Mouse (Mus musculus) hindbrain, embryonic 10.5 days (tissue): ENCODE data around the gene Rabep1. TPM values are rescaled to one million over a fixed set of nuclear protein-coding genes. Genes with fewer than 3 reads are reported as not detected.

Experiments
- DNase-seq: peaks from one replicate; pipeline ENCODE4 v3.0.0-alpha.2; 2017; ENCODE audit warnings: low spot score
- H3K27ac ChIP-seq: fragments of 300-500 bp; sonication (generic); 2 replicates; pipeline ENCODE4 v1.5.1; 2016; ENCODE audit warnings: mild to moderate bottlenecking, moderate library complexity
- H3K27me3 ChIP-seq: fragments of 300-500 bp; sonication (generic); 2 replicates; pipeline ENCODE4 v1.6.1; 2016; ENCODE audit warnings: mild to moderate bottlenecking; ENCODE audit not compliant: poor library complexity, insufficient read depth, severe bottlenecking
- H3K36me3 ChIP-seq: fragments of 300-500 bp; sonication (generic); 2 replicates; pipeline ENCODE4 v1.6.1; 2016; ENCODE audit warnings: mild to moderate bottlenecking, moderate library complexity
- H3K4me1 ChIP-seq: fragments of 300-500 bp; sonication (generic); replicated peaks from 2 replicates; pipeline ENCODE4 v1.6.1; 2016; ENCODE audit warnings: mild to moderate bottlenecking
- H3K4me3 ChIP-seq: fragments of 300-500 bp; sonication (generic); 2 replicates; pipeline ENCODE4 v1.5.1; 2016; ENCODE audit warnings: mild to moderate bottlenecking, moderate library complexity
- H3K9me3 ChIP-seq: fragments of 300-500 bp; sonication (generic); 2 replicates; pipeline ENCODE4 v1.6.1; 2016; ENCODE audit warnings: mild to moderate bottlenecking, moderate library complexity
- WGBS: fragments of 180-500 bp; shearing (Covaris S2); methylation state at CpG from one replicate; pipeline ENCODE4 v1.1.7; 2016; 5-methylcytosine and 5-hydroxymethylcytosine counted together
- polyA plus RNA-seq: library from polyadenylated mRNA; unstranded; fragments of >200 nt; fragmentation: Nextera tagmentation; extraction: Ambion mirVana; gene quantifications from 2 replicates; pipeline ENCODE4 v1.2.1, GENCODE M21; 2016

Rabep1 gene
- polyA plus RNA-seq, 1 experiment from 2014 or later: 32.5 TPM

DNA sequence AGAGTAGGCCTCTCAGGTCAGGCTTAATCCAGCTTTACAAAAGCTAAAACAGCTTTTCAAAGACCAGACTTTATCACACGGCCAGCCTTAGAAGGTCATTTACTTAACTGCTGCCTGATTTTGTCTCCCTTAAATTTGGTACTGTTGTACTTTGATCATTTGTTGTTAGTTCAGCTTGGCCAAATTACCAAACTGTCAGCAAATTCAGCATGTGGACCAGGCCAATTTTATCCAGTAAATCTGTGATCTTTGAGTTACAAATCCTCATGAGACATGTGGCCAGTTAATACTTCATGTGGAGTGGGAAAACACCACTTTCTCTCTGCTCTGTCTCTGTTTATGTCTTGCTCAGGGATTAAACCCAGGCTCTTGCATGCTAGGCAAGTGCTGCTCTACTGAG is 128.0 kb downstream of the Rabep1 start:
- H3K9me3 ChIP-seq: no peaks in the 10 kb centered on the region
- H3K27ac ChIP-seq: no peak overlapping the region
- peaks cover 58% of the 10 kb centered on the region for H3K36me3 ChIP-seq
- no peaks in the 10 kb centered on the region for H3K27me3 ChIP-seq
- no peak overlapping the region for H3K4me3 ChIP-seq
- H3K4me1 ChIP-seq: peaks cover 22% of the 10 kb centered on the region
- 82% methylated on average over 1 of the region's 1 CpGs for WGBS
- DNase-seq: no peak

DNA sequence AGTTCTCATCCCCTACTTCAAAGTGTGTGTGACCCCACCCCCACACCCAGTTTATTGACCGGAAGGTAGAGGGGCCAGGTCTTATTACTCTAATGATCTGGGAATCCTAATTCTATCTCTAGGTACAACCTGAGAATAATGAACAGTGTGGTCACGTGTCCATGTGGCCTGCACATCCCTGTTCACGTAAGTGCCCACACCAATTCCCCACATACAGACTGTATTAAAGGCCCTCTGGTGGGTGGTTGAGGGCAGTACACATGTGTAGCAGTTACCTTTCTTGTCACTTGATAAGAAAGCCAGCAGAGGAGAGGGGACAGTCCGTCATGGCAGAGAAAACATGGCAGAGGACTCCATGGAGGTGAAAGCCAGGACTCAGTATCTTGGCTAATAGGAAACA is 129.4 kb downstream of the Rabep1 start:
- H3K4me1 ChIP-seq: peaks cover 11% of the 10 kb centered on the region
- H3K27ac ChIP-seq: no peak overlapping the region
- H3K27me3 ChIP-seq: no peaks in the 10 kb centered on the region
- no peaks in the 10 kb centered on the region for H3K9me3 ChIP-seq
- peak; percentile 12 for DNase-seq
- H3K4me3 ChIP-seq: no peak overlapping the region
- 80% methylated on average over 4 of the region's 4 CpGs for WGBS
- peaks cover 69% of the 10 kb centered on the region for H3K36me3 ChIP-seq

DNA sequence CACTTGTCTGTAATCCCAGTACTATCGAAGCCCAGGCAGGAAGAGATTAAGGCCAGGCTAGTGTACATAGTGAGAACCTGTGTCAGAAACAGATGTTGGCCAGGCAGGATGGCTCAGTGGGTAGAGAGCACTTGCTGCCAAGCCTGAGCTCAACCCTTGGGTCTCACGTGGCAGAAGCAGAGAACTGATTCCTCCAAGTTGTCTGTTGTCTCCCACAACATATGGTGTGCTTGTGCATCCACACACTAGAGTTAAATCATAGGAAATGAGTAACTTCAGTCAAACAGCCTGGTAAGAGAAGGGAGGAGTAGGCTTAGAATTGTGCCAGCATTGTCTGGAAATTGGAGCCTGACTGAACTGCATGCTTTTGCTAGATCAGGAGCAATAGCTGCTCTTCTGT is 130.6 kb downstream of the Rabep1 start:
- peaks cover 81% of the 10 kb centered on the region for H3K36me3 ChIP-seq
- WGBS: 82% methylated on average over 2 of the region's 2 CpGs
- H3K4me1 ChIP-seq: peaks cover 8% of the 10 kb centered on the region
- H3K4me3 ChIP-seq: no peak overlapping the region
- no peaks in the 10 kb centered on the region for H3K9me3 ChIP-seq
- H3K27ac ChIP-seq: no peak overlapping the region
- no peak for DNase-seq
- no peaks in the 10 kb centered on the region for H3K27me3 ChIP-seq

GRCm38 (mm10) chr11:70977293-70977692 is 132.7 kb downstream of the Rabep1 start:
- DNase-seq: no peak
- H3K27me3 ChIP-seq: no peaks in the 10 kb centered on the region
- no peak overlapping the region for H3K4me3 ChIP-seq
- H3K36me3 ChIP-seq: peaks cover 93% of the 10 kb centered on the region
- peaks cover 13% of the 10 kb centered on the region for H3K4me1 ChIP-seq
- 88% methylated on average over 6 of the region's 6 CpGs for WGBS
- H3K9me3 ChIP-seq: no peaks in the 10 kb centered on the region
- H3K27ac ChIP-seq: no peak overlapping the region

DNA sequence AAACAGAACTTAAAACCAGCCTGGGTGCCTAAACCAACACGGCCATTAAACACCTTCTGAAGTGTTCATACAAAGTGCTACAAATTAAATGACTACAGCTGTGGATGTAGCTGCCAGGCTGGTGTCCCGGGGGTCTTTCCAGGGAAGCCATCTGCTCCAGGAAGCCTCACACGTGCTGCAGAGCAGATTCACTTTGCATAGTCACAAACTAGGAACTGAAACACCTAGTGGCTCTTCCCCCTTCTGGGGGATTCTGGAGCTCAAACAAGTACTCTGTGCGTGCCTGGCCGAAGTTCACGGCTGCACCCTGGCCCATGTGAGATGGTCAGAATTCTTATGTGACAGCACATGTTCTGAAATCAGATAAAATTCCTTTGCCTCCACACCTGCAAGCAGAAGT is 135.7 kb downstream of the Rabep1 start:
- DNase-seq: no peak
- H3K4me3 ChIP-seq: no peak overlapping the region
- H3K27me3 ChIP-seq: no peaks in the 10 kb centered on the region
- H3K4me1 ChIP-seq: peaks cover 13% of the 10 kb centered on the region
- 89% methylated on average over 6 of the region's 6 CpGs for WGBS
- H3K36me3 ChIP-seq: peaks cover 77% of the 10 kb centered on the region
- no peaks in the 10 kb centered on the region for H3K9me3 ChIP-seq
- H3K27ac ChIP-seq: no peak overlapping the region

GRCm38 (mm10) chr11:70980751-70981510 is 136.4 kb downstream of the Rabep1 start:
- H3K36me3 ChIP-seq: peaks cover 77% of the 10 kb centered on the region
- peak overlapping the region; percentile 75 for H3K4me3 ChIP-seq
- H3K4me1 ChIP-seq: peaks cover 13% of the 10 kb centered on the region
- no peak overlapping the region for H3K27ac ChIP-seq
- DNase-seq: no peak
- H3K9me3 ChIP-seq: no peaks in the 10 kb centered on the region
- 93% methylated on average over 14 of the region's 14 CpGs for WGBS
- no peaks in the 10 kb centered on the region for H3K27me3 ChIP-seq

DNA sequence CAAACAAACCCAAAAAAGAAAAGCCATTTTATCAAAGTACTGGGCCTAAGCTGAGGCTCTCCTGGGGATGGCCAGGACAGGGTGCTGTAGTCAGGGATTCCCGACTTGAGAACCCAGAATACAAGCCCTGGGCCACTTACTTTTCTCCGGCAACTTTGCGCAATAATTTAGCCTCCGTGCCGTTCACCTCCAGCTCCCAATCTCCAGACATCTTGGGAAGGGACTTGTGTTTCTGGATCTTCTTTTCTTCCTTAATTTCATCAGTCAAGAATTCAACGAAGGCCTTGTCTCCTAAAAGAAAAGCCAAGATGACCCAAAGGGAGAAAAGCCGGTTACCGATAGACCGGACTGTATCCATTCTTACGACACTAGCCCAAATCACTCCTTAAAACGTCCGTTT is 137.5 kb downstream of the Rabep1 start:
- no peaks in the 10 kb centered on the region for H3K27me3 ChIP-seq
- H3K4me3 ChIP-seq: peak overlapping the region; percentile 75
- H3K4me1 ChIP-seq: peaks cover 13% of the 10 kb centered on the region
- H3K36me3 ChIP-seq: peaks cover 77% of the 10 kb centered on the region
- WGBS: 15% methylated on average over 12 of the region's 12 CpGs
- peak overlapping the region; percentile 88 for H3K27ac ChIP-seq
- no peaks in the 10 kb centered on the region for H3K9me3 ChIP-seq
- no peak for DNase-seq

DNA sequence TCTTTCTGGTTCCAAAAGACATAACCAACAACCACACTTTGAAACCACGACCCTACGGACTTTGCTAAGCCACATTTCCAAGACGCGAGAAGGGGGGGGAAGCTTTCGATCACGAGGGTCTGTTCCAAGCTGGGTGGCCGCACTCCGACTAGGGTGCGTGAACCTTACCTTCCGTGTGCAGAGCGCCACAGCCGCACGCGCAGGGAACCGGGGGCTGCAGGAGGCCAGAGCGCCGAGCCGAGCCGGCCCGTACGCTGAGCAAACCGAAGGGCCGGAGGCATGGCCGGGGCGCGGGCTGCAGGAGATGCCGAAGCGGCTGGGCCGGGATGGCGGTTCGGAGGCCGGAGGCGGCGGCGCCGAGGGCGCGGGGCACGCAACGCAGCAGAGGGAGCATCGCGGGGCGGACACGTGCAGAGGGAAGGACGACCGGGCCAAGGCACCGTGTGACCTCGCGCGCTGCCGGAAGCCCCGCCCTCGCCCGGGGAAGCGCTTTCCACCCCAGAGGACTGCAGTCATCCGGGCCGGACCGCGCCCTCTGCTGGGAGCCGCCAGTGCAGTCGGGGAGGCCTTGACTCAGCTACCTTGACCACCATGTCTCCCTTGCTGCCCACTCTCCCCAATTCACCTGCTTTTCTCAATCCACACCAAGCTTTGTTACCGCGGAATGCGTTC is 138.1 kb downstream of the Rabep1 start, which contains the start of gene C1qbp:
C1qbp (minus strand) TSS at position 470 of the 672 bp plus-strand sequence.
- H3K27ac ChIP-seq: peak within 1 kb of the TSS; percentile 88
- H3K4me3 ChIP-seq: peak within 1 kb of the TSS; percentile 75
- WGBS: 1% methylated on average over 64 of the region's 64 CpGs
- DNase-seq: peak; percentile 91
- peaks cover 13% of the 10 kb centered on the region for H3K4me1 ChIP-seq
- no peaks in the 10 kb centered on the region for H3K27me3 ChIP-seq
- H3K36me3 ChIP-seq: peaks cover 77% of the 10 kb centered on the region
- no peaks in the 10 kb centered on the region for H3K9me3 ChIP-seq

Other genes with a start within 250 kb of the Rabep1 start
- gene 4930544D05Rik, start 228.9 kb upstream of the Rabep1 start, polyA plus RNA-seq: not detected in 2 replicates
- not detected in 2 replicates for gene Chrne, start 225.6 kb upstream of the Rabep1 start, polyA plus RNA-seq
- 0.34 and 0.80 TPM in 2 replicates for gene Gp1ba, start 205.7 kb upstream of the Rabep1 start, polyA plus RNA-seq
- 90.6 and 97.1 TPM in 2 replicates for gene Rnf167, start 197.5 kb upstream of the Rabep1 start, polyA plus RNA-seq
- 144 and 155 TPM in 2 replicates for gene Slc25a11, start 197.3 kb upstream of the Rabep1 start, polyA plus RNA-seq
- gene Pfn1, start 190.1 kb upstream of the Rabep1 start, polyA plus RNA-seq: 1,872 and 1,874 TPM in 2 replicates
- gene Eno3, start 187.6 kb upstream of the Rabep1 start, polyA plus RNA-seq: 39.3 and 53.3 TPM in 2 replicates
- gene Spag7, start 175.4 kb upstream of the Rabep1 start, polyA plus RNA-seq: 185 and 191 TPM in 2 replicates
- 10.8 and 11.8 TPM in 2 replicates for gene Camta2, start 156.7 kb upstream of the Rabep1 start, polyA plus RNA-seq
- gene Inca1, start 144.6 kb upstream of the Rabep1 start, polyA plus RNA-seq: 0.90 and 1.1 TPM in 2 replicates
- 1.7 and 2.1 TPM in 2 replicates for gene Kif1c, start 144.2 kb upstream of the Rabep1 start, polyA plus RNA-seq
- 7.2 and 8.1 TPM in 2 replicates for gene Zfp3, start 80.6 kb upstream of the Rabep1 start, polyA plus RNA-seq
- gene Scimp, start 32.2 kb upstream of the Rabep1 start, polyA plus RNA-seq: not detected in 2 replicates
- 132 and 148 TPM in 2 replicates for gene Nup88, start 125.2 kb downstream of the Rabep1 start, polyA plus RNA-seq
- gene Rpain, start 125.4 kb downstream of the Rabep1 start, polyA plus RNA-seq: 90.0 and 92.8 TPM in 2 replicates
- gene C1qbp, start 138.2 kb downstream of the Rabep1 start, polyA plus RNA-seq: 273 and 311 TPM in 2 replicates
- gene Dhx33, start 159.7 kb downstream of the Rabep1 start, polyA plus RNA-seq: 18.8 and 21.7 TPM in 2 replicates
- 50.8 and 62.6 TPM in 2 replicates for gene Mis12, start 174.8 kb downstream of the Rabep1 start, polyA plus RNA-seq
- 33.0 and 33.5 TPM in 2 replicates for gene Derl2, start 175.1 kb downstream of the Rabep1 start, polyA plus RNA-seq
- 141 and 276 TPM in 2 replicates for gene 6330403K07Rik, start 188.7 kb downstream of the Rabep1 start, polyA plus RNA-seq